Mouse (Mus musculus) brown adipose tissue, adult 24 weeks (tissue): ENCODE results near the gene A530032D15Rik. TPM values are rescaled to one million over a fixed set of nuclear protein-coding genes. Genes with fewer than 3 reads are reported as not detected.
"Not testable (repeated sequence)": the region's sequence is repeated elsewhere in the genome, so short reads cannot be mapped to it uniquely, and the experiment has no call there.

ENCODE experiments used
- H3K27ac ChIP-seq: fragments of 200-500 bp; replicated peaks from 2 replicates; pipeline ENCODE4 v1.5.1; 2012; ENCODE audit warnings: low read depth, mild to moderate bottlenecking, low read length
- H3K4me1 ChIP-seq: fragments of 200-500 bp; 2 replicates; pipeline ENCODE4 v1.6.1; 2012; ENCODE audit warnings: low read length, mixed read lengths; ENCODE audit not compliant: control insufficient read depth, insufficient read depth, insufficient read length
- H3K4me3 ChIP-seq: fragments of 200-500 bp; 2 replicates; pipeline ENCODE4 v1.5.1; 2012; ENCODE audit warnings: low read depth, mild to moderate bottlenecking, low read length, moderate library complexity; ENCODE audit not compliant: insufficient read depth
- polyA plus RNA-seq: library from polyadenylated mRNA; stranded (reverse); fragments of >200 nt; gene quantifications from 2 replicates; pipeline ENCODE4 v1.2.4, GENCODE M21; 2012; ENCODE audit not compliant: missing spikeins, insufficient read depth, insufficient read length

A530032D15Rik gene
- not detected in 2 replicates for polyA plus RNA-seq

DNA sequence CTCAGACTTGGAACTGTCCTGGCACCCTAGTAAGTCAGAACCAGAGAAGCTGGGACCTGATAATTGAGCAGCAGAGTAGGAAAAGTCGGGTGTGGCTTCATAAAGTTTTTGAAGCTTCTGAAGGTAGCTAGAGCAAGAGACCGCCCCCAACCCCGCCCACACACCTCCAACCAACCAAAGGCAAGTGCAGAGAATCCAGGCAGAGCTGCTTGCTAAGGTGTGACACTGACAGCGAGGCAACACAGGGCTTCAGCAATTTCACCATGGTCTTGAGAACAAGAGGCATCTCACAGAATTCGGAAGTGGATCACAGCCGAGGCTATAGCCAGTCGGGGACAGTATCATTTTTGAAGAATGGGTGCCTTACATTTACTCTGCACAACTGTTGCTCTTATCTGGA, at the start of gene A530032D15Rik:
TSS of gene A530032D15Rik (minus strand) at position 101 of the 400 bp plus-strand sequence.
- not testable (repeated sequence) for H3K4me3 ChIP-seq, H3K27ac ChIP-seq

GRCm38 (mm10) chr1:85155151-85155550, 45.5 kb upstream of the A530032D15Rik start:
- H3K27ac ChIP-seq, H3K4me1 ChIP-seq, H3K4me3 ChIP-seq: not testable (repeated sequence)

More for the DNA sequence above, at the start of gene A530032D15Rik:
- not testable (repeated sequence) for H3K4me1 ChIP-seq

- H3K27ac ChIP-seq, H3K4me1 ChIP-seq, H3K4me3 ChIP-seq: not testable (repeated sequence)
These were observed 24.0 kb upstream of the A530032D15Rik start for GRCm38 (mm10) chr1:85133671-85134070.

GRCm38 (mm10) chr1:85121841-85122240, 12.2 kb upstream of the A530032D15Rik start:
- H3K4me3 ChIP-seq, H3K27ac ChIP-seq, H3K4me1 ChIP-seq: not testable (repeated sequence)

- H3K4me3 ChIP-seq, H3K4me1 ChIP-seq: not testable (repeated sequence)
These were observed 8.7 kb upstream of the A530032D15Rik start for GRCm38 (mm10) chr1:85118341-85118740.

DNA sequence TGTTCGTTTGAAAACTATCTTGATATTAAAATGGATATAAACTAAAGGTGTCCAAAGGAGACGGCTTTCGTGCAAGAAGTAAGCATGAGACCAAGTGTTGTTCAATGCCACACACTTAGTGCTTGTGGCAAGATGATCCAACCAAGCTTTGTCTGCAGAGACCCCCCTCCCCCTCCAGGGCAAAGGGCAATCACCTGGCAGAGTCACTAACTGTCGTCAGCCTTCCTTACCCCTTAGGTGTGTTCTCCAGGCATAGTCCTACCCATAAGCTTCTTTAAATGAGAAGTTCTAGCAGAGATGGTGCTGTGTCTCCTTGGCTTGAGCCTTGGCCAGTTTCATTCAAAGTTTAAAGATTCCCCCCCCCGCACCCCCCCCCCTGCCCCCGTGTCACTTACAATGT, 7.9 kb upstream of the A530032D15Rik start:
- not testable (repeated sequence) for H3K27ac ChIP-seq, H3K4me3 ChIP-seq, H3K4me1 ChIP-seq

More at GRCm38 (mm10) chr1:85118341-85118740, 8.7 kb upstream of the A530032D15Rik start:
- not testable (repeated sequence) for H3K27ac ChIP-seq

DNA sequence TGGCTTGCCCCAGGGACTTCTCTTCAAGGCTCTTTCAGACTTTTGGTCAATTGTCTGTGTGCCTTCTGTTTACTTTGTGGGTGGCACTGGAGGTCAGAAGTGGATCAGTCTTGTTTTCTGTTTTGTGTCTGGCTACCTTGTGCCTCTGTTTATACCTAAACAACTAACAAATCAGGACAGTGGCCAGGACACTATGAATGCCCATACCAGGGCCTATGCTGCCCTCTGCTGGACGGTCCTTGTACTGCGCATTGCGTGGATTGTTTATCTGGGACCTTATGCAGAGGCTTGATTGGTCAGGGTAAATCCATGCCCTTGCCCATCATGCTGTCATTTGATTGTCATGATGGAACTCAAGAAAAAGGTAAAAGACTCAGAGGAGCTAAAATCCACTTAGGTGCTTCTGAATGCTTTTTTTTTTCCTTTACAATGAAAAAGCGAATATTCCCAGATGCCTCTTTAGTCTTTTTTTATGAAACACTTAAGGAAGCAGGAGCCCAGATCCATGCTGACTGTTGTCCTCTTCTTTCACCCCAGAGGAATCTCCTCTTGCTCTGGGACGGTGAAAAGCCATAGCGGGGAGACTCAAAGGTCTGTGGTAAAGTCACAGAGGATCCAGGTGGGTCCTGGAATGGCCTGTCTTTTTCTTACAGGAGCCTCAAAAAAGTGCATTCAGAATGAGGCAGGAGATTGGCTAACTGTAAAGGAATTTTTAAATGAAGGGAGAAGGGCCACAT, 5.2 kb upstream of the A530032D15Rik start:
- H3K4me1 ChIP-seq, H3K27ac ChIP-seq, H3K4me3 ChIP-seq: not testable (repeated sequence)

DNA sequence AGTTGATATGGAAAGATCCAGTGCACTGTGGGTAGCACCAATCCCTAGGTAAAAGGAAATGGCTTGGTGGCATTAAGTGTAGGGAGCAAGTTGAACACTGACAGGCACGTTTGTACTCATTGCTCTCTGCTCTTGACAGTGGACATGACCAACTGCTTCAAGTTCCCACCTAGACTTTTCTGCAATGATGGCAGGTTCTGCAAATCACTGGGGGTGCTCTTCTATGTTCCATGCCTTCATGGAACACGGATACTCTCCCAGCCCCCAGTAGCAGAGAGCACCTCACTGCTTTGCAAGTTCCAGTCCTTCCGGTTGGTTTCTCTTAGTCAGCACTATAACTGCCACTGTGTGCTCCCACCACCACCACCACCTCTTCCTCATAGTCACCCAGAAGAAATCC, 4.4 kb upstream of the A530032D15Rik start:
- H3K27ac ChIP-seq, H3K4me3 ChIP-seq, H3K4me1 ChIP-seq: not testable (repeated sequence)

DNA sequence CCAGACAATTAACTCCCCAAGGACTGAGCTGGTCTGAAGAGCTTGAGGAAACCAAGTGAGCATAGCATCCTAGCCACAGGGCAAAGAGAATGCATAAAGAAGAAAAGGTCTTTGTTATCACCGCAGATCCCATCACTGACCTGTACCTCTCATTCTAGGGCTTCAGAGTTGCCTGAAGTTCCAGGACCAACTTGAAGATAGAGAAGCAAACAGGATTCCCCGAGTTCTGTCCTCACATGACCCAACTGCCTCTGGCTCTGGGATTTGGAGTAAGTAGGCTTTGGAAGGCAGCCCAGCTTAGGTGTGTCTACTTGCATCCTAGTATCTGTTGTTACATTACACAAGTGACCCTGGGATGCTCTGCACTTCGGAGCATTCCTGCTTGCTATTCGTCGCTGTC, 3.2 kb upstream of the A530032D15Rik start:
- not testable (repeated sequence) for H3K27ac ChIP-seq, H3K4me3 ChIP-seq, H3K4me1 ChIP-seq

- not testable (repeated sequence) for H3K27ac ChIP-seq, H3K4me1 ChIP-seq, H3K4me3 ChIP-seq
These were observed 2.6 kb upstream of the A530032D15Rik start for GRCm38 (mm10) chr1:85112266-85112665.

- not testable (repeated sequence) for H3K4me1 ChIP-seq, H3K4me3 ChIP-seq, H3K27ac ChIP-seq
These were observed 1.9 kb upstream of the A530032D15Rik start for GRCm38 (mm10) chr1:85111572-85111971.

GRCm38 (mm10) chr1:85110876-85111275, 1.2 kb upstream of the A530032D15Rik start:
- not testable (repeated sequence) for H3K4me1 ChIP-seq, H3K4me3 ChIP-seq, H3K27ac ChIP-seq

DNA sequence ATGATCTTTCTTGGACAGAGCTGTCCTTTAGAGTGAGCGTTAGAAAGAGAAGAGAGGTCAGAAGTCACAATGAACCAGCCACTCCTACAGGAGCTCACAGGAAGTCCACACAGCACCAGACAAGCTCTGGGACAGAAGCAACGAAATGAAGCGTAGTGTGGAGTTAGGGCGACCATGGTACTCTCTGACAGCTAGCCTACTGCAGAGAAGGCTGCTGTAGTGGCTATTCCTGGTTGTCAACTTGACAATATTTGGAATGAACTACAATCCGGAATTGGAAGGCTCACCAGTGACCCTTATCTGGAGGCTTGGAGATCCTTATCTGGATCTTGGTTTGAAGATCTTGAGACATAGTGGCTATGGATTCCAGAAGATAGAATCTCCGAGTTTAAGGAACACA, 3.6 kb downstream of the A530032D15Rik start:
- H3K4me3 ChIP-seq, H3K27ac ChIP-seq, H3K4me1 ChIP-seq: not testable (repeated sequence)

DNA sequence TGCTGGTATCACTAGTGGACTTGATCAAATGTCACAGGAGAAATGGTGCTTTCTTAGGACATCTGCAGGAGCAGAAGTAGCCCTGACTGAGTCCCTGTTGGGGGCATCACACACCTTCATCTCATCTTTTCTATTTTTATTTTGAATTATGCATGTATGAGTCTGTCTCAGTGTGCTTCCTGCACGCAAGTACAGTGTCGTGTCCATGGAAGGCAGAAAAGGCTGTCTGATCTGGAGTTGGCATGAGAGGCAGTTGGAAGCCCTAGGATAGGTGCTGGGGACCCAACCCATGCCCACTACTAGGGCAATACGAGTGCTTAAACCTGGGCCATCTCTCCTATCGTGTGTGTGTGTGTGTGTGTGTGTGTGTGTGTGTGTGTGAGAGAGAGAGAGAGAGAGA, 4.3 kb downstream of the A530032D15Rik start:
- H3K4me3 ChIP-seq, H3K4me1 ChIP-seq, H3K27ac ChIP-seq: not testable (repeated sequence)

DNA sequence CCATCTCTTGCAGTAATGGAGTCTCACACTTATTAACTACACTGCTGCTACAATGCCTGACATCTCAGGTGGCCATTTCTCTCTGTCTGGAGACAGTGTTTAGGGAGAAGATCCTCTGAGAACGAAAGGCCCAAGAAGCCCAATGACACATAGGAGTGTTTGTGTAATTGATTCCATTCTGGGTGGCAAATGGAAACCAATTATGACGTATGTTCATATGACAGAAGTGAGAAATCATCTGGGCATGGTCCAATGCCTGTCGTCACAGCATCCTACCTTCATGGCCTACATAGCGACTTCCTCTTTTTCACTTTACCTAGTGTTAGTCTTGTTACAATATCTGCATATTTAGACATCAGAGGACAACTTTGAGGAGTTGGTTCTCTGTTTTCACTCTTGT, 7.9 kb downstream of the A530032D15Rik start:
- not testable (repeated sequence) for H3K4me1 ChIP-seq, H3K27ac ChIP-seq, H3K4me3 ChIP-seq

DNA sequence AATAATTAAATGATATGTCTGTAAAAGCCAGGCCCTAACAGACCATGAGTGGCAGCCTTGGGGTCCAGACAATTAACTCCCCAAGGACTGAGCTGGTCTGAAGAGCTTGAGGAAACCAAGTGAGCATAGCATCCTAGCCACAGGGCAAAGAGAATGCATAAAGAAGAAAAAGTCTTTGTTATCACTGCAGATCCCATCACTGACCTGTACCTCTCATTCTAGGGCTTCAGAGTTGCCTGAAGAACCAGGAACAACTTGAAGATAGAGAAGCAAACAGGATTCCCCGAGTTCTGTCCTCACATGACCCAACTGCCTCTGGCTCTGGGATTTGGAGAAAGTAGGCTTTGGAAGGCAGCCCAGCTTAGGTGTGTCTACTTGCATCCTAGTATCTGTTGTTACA, 9.8 kb downstream of the A530032D15Rik start, which contains the start of gene Gm10553:
TSS of gene Gm10553 (plus strand) at position 301 of the 400 bp plus-strand sequence.
- H3K4me1 ChIP-seq, H3K4me3 ChIP-seq, H3K27ac ChIP-seq: not testable (repeated sequence)
